ENCODE assay signal across 8 mouse cellular contexts in genomic region chr4:94978590-94979499, GRCm38 (mm10). TPM values are rescaled to one million over a fixed set of nuclear protein-coding genes. Genes with fewer than 3 reads are reported as not detected.
DNase-seq lines count a peak whose midpoint lies in the region; ATAC-seq and TF ChIP-seq lines count a peak whose summit lies in the region.

Mysm1 (minus strand) TSS chr4:94979100.

- WGBS in forebrain, embryonic 12.5 days = under 1% methylated on average over 69 of the region's 69 CpGs
- under 1% methylated on average over 69 of the region's 69 CpGs for WGBS in heart, postnatal 0 days
- WGBS in liver, embryonic 16.5 days (ENCODE audit: insufficient replicate concordance) = under 1% methylated on average over 65 of the region's 69 CpGs
- under 1% methylated on average over 69 of the region's 69 CpGs for WGBS in neural tube, embryonic 13.5 days

- DNase-seq in c-Kit-positive CD71-positive TER-119-positive erythroid progenitor cells, embryonic 14.5 days (ENCODE audit: low spot score) = peak; percentile 84
- DNase-seq in heart, postnatal 0 days (ENCODE audit: low spot score) = peak; percentile 82
- peak; percentile 96 to 97 for DNase-seq in kidney, postnatal 4 days

- peaks cover 26% of the 10 kb centered on the region for H3K4me1 ChIP-seq in E14TG2a.4 (replicated peaks; ENCODE audit: low read depth, low read length)
- peaks cover 19% of the 10 kb centered on the region for H3K4me1 ChIP-seq in forebrain, embryonic 12.5 days
- peaks cover 9% of the 10 kb centered on the region for H3K4me1 ChIP-seq in heart, postnatal 0 days (ENCODE audit: control insufficient read depth, insufficient read depth)
- peaks cover 12% of the 10 kb centered on the region for H3K4me1 ChIP-seq in liver, embryonic 16.5 days (ENCODE audit: control insufficient read depth, low read depth, low read length)
- peaks cover 28% of the 10 kb centered on the region for H3K4me1 ChIP-seq in neural tube, embryonic 13.5 days (replicated peaks)
- H3K4me1 ChIP-seq in testis, adult 2 months (ENCODE audit: control insufficient read depth, insufficient read depth, low read length) = peaks cover 2% of the 10 kb centered on the region; the same call in 1 of the 2 replicates

- peak within 1 kb of the TSS; percentile 74 for H3K4me2 ChIP-seq in forebrain, embryonic 12.5 days
- H3K4me2 ChIP-seq in heart, postnatal 0 days (ENCODE audit: low read depth, low read length) = peak within 1 kb of the TSS; percentile 79
- peak within 1 kb of the TSS; percentile 62 for H3K4me2 ChIP-seq in liver, embryonic 16.5 days (ENCODE audit: low read depth, low read length)
- H3K4me2 ChIP-seq in neural tube, embryonic 13.5 days = peak within 1 kb of the TSS; percentile 92

- H3K9ac ChIP-seq in forebrain, embryonic 12.5 days = peak within 1 kb of the TSS; percentile 83
- H3K9ac ChIP-seq in heart, postnatal 0 days (replicated peaks; ENCODE audit: low read depth, low read length) = peak within 1 kb of the TSS; percentile 81
- peak within 1 kb of the TSS; percentile 85 for H3K9ac ChIP-seq in liver, embryonic 16.5 days (ENCODE audit: low read depth, low read length)
- H3K9ac ChIP-seq in neural tube, embryonic 13.5 days = peak within 1 kb of the TSS; percentile 89

- no peaks in the 10 kb centered on the region for H3K9me3 ChIP-seq in E14TG2a.4 (ENCODE audit: low read length)
- no peaks in the 10 kb centered on the region for H3K9me3 ChIP-seq in forebrain, embryonic 12.5 days
- no peaks in the 10 kb centered on the region for H3K9me3 ChIP-seq in heart, postnatal 0 days (replicated peaks; ENCODE audit: control insufficient read depth, low read length)
- H3K9me3 ChIP-seq in liver, embryonic 16.5 days (replicated peaks; ENCODE audit: control insufficient read depth, low read length) = no peaks in the 10 kb centered on the region
- H3K9me3 ChIP-seq in neural tube, embryonic 13.5 days = no peaks in the 10 kb centered on the region

- TF ChIP-seq CTCF in E14TG2a.4 (conservative IDR thresholded peaks at IDR 0.05; ENCODE audit: low read length) = no peak
- no peak for TF ChIP-seq CTCF in heart, postnatal 0 days (IDR thresholded peaks at IDR 0.05; ENCODE audit: low read depth)
- TF ChIP-seq CTCF in testis, adult 2 months (IDR thresholded peaks at IDR 0.05; ENCODE audit: control insufficient read depth, insufficient read depth, insufficient replicate concordance, low read depth, low read length) = 0 out of 2 replicates have a peak, but pooled peaks have one; percentile 7

- peak; percentile 95; the same call in 1 of the 2 replicates for TF ChIP-seq POLR2A in testis, adult 2 months (IDR thresholded peaks at IDR 0.05; ENCODE audit: control insufficient read depth, low read depth, low read length)

- H3K36me3 ChIP-seq in E14TG2a.4 (ENCODE audit: insufficient read depth, low read length) = peaks cover 28% of the 10 kb centered on the region
- peaks cover 12% of the 10 kb centered on the region for H3K36me3 ChIP-seq in forebrain, embryonic 12.5 days (replicated peaks)
- peaks cover 20% of the 10 kb centered on the region for H3K36me3 ChIP-seq in heart, postnatal 0 days (replicated peaks; ENCODE audit: control insufficient read depth, insufficient read depth, low read length)
- no peaks in the 10 kb centered on the region; the same call in 1 of the 2 replicates for H3K36me3 ChIP-seq in liver, embryonic 16.5 days (ENCODE audit: control insufficient read depth, insufficient read depth)
- H3K36me3 ChIP-seq in neural tube, embryonic 13.5 days = peaks cover 13% of the 10 kb centered on the region
- no peaks in the 10 kb centered on the region for H3K36me3 ChIP-seq in testis, adult 2 months (ENCODE audit: control insufficient read depth, insufficient read depth, low read length)

- ATAC-seq in forebrain, embryonic 12.5 days (ENCODE audit: low FRiP score) = peak; percentile 100
- peak; percentile 99 for ATAC-seq in heart, postnatal 0 days (ENCODE audit: insufficient read depth, low read depth)
- ATAC-seq in liver, embryonic 16.5 days (ENCODE audit: low read depth) = peak; percentile 100
- ATAC-seq in neural tube, embryonic 13.5 days (ENCODE audit: low read depth) = peak; percentile 100

- peak within 1 kb of the TSS; percentile 89 for H3K27ac ChIP-seq in forebrain, embryonic 12.5 days
- H3K27ac ChIP-seq in heart, postnatal 0 days (ENCODE audit: low read depth) = peak within 1 kb of the TSS; percentile 70
- H3K27ac ChIP-seq in liver, embryonic 16.5 days (ENCODE audit: low read length) = peak within 1 kb of the TSS; percentile 77
- peak within 1 kb of the TSS; percentile 86 for H3K27ac ChIP-seq in neural tube, embryonic 13.5 days (replicated peaks)
- peak within 1 kb of the TSS; percentile 96 for H3K27ac ChIP-seq in testis, adult 2 months (ENCODE audit: control insufficient read depth, insufficient read depth, low read depth, low read length)

- no peaks in the 10 kb centered on the region for H3K27me3 ChIP-seq in E14TG2a.4 (ENCODE audit: insufficient read depth, low read length)
- H3K27me3 ChIP-seq in forebrain, embryonic 12.5 days = no peaks in the 10 kb centered on the region
- H3K27me3 ChIP-seq in heart, postnatal 0 days (ENCODE audit: control insufficient read depth, insufficient read depth, low read length) = no peaks in the 10 kb centered on the region
- no peaks in the 10 kb centered on the region for H3K27me3 ChIP-seq in liver, embryonic 16.5 days (ENCODE audit: control insufficient read depth, insufficient read depth, low read depth, low read length)
- no peaks in the 10 kb centered on the region for H3K27me3 ChIP-seq in neural tube, embryonic 13.5 days
- H3K27me3 ChIP-seq in testis, adult 2 months (ENCODE audit: control insufficient read depth, insufficient read depth, low read length) = no peaks in the 10 kb centered on the region

- TF ChIP-seq EP300 in heart, postnatal 0 days (IDR thresholded peaks at IDR 0.05; ENCODE audit: low read depth) = peak; percentile 93

- H3K4me3 ChIP-seq in E14TG2a.4 (replicated peaks; ENCODE audit: low read length) = peak within 1 kb of the TSS; percentile 94
- H3K4me3 ChIP-seq in forebrain, embryonic 12.5 days (replicated peaks) = peak within 1 kb of the TSS; percentile 84
- H3K4me3 ChIP-seq in heart, postnatal 0 days (ENCODE audit: low read depth, low read length) = peak within 1 kb of the TSS; percentile 92
- H3K4me3 ChIP-seq in liver, embryonic 16.5 days (ENCODE audit: low read depth, low read length) = peak within 1 kb of the TSS; percentile 91
- H3K4me3 ChIP-seq in neural tube, embryonic 13.5 days = peak within 1 kb of the TSS; percentile 87
- H3K4me3 ChIP-seq in testis, adult 2 months (ENCODE audit: control insufficient read depth, low read depth, low read length) = peak within 1 kb of the TSS; percentile 100

RNA-seq across cellular contexts. Expression of gene Mysm1, which starts in this region (rescaled TPM):
- polyA plus RNA-seq in forebrain, embryonic 12.5 days (2016; fragmentation: Nextera tagmentation; extraction: Ambion mirVana) = 33.6 and 34.8 TPM in 2 replicates
- total RNA-seq in heart, postnatal 0 days (2014; rRNA removed; ENCODE audit: low replicate concordance) = 9.0 and 11.1 TPM in 2 replicates
- polyA plus RNA-seq in heart, postnatal 0 days (2015; fragmentation: Nextera tagmentation; extraction: Ambion mirVana) = 12.3 and 13.7 TPM in 2 replicates
- polyA plus RNA-seq in liver, embryonic 16.5 days (2015; fragmentation: Nextera tagmentation; extraction: Ambion mirVana) = 8.3 and 8.8 TPM in 2 replicates
- 27.7 and 29.2 TPM in 2 replicates for polyA plus RNA-seq in neural tube, embryonic 13.5 days (2015; fragmentation: Nextera tagmentation; extraction: Ambion mirVana)
- polyA plus RNA-seq in testis, adult 2 months (2012; rRNA removed) = 2.3 and 3.3 TPM in 2 replicates

Comparison
In these comparisons a context has a peak if more than half of its experiments do, and no peak if none do; other contexts are left out.
1. Peak in every context shown above with its lines: DNase-seq, ATAC-seq, H3K4me3 ChIP-seq and H3K27ac ChIP-seq.